Mouse (Mus musculus): Measurements from ENCODE around the gene BC067074.
"Not testable (repeated sequence)": the region's sequence is repeated elsewhere in the genome, so short reads cannot be mapped to it uniquely, and the experiment has no call there.

The BC067074 gene

DNA sequence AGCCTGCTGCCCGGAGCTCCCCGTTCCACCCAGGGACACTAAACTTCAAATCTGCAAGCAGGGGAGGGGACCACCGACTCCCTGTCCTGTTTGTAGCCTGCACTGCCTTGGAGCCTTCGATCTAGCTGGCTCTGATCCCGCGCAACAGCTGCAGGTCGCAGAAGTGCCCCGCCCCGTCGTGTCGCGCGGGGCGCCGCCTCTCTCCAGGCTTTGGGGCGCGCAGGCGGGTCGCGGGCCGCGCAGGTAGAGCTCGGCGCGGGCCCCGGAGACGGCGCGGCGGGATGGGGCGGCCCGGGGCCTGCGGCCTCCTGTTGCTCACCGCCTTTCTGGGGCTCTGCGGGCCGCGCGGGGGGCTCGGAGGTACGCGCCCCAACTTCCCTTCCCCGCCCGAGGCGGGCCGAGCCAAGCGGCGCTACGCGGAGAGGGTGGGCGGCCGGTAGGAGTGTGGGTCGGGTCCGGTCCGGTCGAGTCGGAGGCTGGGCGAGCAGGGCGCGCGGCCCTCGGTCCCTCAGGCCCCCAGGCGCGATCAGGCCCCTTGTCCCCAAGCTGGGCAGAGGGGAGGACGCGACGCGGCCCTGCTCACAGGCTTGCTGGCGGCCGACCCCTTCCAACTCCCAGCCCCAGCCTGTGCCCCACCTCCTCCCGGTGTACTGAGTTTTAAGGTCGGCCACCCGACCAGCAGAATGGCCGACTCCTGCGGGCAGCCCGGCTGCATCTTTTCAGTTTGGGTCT lies at the start of gene BC067074:
Gene BC067074, plus strand, starts transcription at position 185 of the 732 bp plus-strand sequence.
- DNase-seq (ENCODE audit: low read depth, low spot score): no peak

DNA sequence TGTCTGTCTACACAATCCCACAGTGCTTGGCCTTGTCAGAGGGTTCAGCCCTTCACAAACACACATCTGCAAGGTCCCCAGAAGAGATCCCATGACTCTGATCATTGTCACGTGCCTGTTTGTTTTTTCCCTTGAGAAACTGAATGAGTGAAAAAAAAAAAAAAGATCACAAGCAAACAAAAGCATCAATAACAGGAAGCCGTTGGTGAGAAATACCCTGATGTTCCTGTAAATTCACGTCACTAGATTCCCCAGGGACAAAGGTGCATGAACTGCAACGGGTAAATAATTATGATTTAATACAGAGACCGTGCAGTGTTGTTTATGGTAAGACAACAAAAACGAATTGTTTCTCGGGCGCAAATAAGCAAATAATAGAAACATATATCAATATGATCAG lies 47.9 kb upstream of the BC067074 start:
- DNase-seq (ENCODE audit: low read depth, low spot score): no peak

DNA sequence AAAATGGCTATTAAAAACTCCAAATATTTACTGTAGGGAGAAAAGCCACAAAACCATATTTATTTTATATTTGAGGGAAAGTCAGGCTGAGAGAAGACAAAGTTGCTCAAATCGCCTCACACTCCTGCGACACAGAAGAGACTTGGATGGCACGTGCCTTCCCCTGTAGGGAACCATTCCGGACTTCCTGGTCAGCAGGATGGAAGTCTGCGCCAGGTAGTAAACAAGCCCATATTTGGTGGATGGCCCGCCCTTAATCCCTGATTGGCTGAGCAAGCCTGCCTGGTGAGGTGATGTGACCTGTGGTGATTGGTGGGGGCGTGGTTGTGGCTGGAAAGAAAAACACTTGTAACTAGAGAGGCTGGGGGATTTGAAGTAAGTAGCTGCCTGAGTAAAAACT lies 40.4 kb upstream of the BC067074 start:
- DNase-seq (ENCODE audit: low read depth, low spot score): not testable (repeated sequence)

DNA sequence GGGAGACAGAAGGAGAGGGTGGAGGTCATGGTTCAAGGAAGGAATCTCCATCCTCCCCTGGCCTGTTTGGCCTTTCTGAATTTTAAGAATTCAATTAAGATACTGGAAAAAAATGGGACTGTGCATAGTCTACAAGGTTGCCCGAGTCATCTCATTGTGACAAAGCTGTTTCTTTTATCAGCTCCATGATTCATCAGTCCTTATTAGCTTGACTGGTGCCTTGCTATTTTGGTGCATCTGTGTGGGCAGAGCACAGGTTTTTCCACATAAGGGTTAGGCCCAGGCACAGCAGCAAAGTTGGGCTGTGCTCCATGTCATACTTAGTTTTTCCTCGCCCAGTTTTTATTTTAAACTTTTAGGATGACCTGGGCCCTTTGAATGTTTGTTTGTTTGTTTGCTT lies 36.2 kb upstream of the BC067074 start:
- DNase-seq (ENCODE audit: low read depth, low spot score): no peak

DNA sequence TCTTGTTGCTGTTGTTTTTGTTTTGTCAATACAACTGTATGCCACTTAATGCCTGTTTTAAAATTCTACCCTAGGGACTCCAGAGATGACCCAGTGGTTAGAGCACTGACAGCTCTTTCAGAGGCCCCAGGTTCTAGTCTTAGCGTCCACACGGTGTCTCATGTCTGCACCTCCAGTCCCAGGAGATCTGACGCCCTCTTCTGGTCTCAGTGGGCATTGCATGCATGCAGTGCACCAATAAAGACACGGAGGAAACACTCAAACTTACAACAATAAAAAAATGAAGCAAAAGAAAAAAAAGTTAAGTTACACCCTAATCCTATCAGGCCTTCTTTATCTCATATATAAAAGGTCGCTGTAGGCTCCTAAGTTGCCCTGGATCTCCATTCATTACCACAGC lies 35.8 kb upstream of the BC067074 start:
- DNase-seq (ENCODE audit: low read depth, low spot score): no peak

DNA sequence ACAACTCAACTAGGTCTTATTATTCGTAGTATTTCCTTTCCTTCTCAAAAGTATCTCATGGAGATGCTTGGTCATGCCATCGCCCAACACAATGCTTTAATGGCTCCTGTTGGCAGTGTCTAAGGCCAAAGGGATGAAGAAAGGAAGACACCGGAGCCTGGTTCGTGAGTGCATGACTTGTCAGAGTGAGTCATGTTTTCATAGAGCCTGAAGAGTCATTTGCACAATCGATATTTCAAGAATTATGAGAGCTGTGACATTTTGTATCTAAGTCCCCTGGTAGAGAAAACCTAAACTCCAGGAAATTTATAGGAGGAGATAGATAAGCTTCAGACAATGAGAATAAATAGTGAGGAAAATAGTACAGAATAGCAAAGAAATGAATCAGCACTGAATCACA lies 33.7 kb upstream of the BC067074 start:
- no peak for DNase-seq (ENCODE audit: low read depth, low spot score)

DNA sequence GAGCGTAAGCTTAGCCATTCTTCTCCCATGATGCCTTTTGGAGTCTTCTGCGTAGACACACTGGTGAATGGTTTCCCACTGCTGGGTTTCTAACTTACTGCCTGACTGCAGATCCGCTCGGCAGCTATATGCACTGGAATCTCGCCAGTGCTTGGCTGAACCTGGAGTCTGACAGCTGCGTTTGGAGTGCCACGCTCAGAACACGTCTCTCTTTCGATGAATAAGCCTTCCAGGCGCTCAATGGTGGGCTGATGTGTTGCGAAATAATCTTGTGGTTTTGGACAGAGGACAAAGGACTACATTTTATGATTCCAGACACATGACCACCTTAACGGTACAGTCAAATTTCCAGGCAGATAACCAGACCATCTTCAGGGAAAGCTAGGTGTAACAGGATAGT lies 30.1 kb upstream of the BC067074 start:
- no peak for DNase-seq (ENCODE audit: low read depth, low spot score)

DNA sequence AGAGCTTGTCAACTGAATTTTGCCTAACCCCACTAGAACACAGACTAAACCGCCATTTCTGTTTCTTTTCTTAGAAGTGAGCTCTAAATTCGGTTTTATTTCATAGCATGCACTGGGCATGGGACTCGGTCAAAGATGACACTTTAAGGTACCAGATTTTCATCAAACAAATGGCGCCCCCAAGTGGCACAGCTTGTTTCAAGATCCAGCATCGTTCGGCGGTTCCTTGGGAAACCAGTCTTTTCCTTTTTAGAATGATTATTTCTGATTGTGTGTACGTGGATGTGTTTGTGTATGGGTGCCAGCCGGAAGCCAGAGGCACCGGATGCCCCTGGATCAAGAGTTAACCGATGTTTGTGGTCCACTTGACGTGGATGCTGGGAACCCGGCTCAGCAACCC lies 27.7 kb upstream of the BC067074 start:
- DNase-seq (ENCODE audit: low read depth, low spot score): no peak

DNA sequence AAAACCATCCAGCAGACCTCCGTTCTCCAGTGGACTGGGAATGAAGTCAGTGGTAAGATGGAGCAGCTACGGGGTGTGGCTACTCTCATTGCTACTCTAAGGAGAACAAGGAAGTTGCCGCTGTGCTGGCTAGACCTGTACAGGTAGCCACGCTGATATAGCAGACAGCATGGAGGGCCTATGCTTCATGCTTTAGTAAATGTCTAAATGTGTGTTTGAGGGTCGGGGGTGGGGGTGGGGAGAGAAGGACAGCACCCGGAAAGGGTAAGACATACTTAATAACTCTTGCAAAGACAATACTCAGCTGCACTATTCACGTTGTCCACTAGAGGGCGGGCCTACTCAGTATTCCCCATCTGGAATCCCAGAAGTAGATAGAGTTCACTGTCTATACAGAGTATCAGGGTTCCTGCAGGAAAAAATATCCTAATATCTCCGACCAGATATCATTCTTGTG lies 26.4 kb upstream of the BC067074 start:
- no peak for DNase-seq (ENCODE audit: low read depth, low spot score)

DNA sequence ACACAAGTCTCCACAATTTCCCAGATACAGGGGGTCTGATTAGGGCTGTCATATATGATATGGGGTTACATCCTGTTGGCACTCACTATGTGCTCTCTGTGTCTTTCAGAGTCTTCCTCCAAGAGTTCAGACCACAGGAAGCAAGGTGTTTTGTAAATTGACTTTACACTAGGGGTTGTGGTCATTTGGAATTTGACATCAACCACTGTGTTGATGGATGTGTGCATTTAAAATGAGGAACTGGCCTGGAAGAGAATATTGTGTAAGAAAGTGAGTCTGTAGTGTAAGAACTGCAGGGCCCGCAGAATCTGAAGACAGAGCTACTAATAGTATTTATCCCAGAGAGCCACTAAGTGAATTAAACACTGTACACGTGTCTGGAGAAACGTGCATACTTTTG lies 25.8 kb upstream of the BC067074 start:
- DNase-seq (ENCODE audit: low read depth, low spot score): no peak

DNA sequence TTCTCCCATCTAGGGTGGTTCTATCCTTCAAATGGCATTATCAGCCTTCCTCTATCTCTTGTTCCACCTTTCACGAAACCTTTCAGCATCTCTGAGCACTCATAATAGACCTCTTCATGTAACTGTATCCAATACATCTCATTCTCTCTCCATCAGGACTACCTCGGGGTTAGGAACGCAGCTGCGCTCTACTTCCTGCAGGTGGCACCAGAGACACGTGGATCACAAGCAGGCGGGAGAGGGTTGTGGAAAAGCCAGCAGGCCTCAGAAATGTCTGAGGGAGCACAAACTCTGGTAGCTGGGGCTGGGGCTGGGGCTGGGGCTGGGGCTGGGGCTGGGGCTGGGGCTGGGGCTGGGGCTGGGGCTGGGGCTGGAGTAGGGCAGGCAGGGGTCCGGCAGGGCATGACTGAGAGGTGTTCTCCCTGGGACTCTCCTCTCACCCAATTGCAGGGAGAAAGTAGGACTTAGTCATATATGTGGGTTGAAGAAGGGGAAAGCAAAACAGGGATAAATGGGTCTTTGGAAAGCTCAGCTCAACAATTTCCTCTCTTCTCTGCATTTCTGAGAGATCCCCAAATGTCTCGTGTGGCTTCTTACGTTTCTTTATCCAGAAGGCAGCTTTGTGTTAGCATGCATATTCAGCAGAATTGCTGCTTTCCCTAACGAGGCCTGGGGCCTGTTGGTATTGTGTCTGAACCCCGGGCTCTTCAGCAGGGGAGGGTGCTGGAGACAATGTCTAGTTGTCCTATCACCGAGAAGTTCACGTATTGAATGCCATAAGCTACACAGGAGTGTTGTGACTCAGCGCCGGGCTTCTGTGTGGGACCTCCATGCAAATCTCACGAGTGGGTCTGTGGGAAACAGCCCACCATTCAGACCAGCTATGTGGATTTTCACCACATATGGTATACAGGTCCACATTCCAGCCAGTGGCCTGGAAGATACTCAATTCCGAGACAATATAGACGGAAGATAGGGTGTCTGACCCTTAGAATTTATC lies 22.9 kb upstream of the BC067074 start:
- DNase-seq (ENCODE audit: low read depth, low spot score): no peak

DNA sequence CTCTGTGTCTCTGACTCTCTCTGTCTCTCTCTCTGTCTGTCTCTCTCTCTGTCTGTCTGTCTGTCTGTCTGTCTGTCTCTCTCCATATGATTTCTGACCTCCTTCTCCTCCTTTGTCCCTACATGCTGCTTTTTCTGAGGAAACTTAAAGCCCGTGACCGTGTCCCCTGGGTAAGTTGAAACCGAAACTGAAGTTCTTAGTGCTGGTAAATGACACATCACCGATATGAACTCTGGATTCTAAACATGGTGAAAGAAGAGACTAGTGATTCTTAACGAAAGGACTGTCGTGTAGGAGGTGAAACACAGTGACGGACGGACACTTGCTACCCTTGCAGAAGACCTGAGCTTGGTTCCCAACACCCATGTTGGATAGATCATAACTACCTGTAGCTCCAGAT lies 21.8 kb upstream of the BC067074 start:
- DNase-seq (ENCODE audit: low read depth, low spot score): no peak

DNA sequence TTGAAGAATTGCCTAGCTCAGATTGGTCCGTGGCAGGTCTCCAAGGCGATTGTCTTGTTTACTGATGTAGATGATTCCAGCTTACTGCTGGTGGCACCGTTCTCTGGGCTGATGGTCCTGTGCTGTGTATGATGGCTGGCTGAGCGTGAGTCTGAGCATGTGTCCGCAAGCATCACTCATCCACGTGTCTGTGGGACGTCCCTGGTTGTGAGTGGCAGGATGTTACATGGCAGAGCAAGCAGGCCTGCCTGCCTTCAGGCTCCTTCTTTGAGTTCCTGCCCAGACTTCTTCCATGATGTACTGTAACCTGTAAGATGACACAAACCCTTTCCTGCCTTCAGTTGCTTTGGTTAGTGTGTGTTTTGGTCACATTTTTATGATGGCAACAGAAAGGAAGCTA lies 5.8 kb upstream of the BC067074 start:
- no peak for DNase-seq (ENCODE audit: low read depth, low spot score)

DNA sequence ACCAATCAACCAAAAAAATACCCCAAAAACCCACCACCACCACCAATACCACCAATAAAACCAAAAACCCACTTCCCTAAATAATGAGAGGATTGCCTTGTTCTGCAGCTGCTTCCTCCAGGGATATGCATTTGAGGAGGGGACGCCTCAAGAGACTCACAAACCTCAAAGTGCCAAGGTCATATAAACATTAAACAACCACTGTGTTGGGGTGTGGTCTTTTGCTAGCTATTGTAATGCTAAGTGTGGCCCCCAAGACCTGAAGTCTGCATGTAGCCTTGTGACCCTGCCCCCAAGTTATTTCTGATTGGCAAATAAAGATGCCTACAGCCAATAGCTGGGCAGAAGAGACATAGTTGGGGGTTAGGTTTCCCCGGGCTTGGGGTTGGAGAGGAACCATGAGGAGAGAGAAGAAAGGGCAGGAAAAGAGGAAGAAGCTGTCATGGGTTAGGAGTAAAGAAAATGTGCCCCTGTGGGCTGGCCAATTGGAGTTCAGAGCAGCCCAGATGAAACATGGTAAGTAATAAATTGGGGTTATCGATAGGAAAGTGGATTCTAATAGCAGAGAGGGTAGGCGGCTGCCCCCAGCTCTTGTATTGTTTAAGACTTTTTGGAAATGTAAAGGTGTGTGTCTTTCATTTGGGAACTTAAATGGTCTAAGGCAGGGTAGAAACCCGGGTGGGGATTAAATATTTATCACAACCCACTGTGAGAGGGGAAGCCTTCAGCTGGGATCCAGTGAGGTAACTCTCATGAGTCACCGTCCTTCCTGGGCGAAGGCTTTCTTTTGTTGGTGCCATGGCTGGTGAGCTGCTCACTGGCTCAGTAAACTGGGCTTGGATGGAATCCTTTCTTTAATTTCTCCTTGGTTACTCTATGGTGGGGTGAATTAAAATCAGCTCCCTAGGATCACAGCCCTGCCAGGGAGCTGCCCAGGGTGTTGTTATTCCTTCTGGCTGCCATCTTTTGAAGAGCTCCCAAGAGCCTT lies 4.5 kb upstream of the BC067074 start:
- DNase-seq (ENCODE audit: low read depth, low spot score): no peak

DNA sequence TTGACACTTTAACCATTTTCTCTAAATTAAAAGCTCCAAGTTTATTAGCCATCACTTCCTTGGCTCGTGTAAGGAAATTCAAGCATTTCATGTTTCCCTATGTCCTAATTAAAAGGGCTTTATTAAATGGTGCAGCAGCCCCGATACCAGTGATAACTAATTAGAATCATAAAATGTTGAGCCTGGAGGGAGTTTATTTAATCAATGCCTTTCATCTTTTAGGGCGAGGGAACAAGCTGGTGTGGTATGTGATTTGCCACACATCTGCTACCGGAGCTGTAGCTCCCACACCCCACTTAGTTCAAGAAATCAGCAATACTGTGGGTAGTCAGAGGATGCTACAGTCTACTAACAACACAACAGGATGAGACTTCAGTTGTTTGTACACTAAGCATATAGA lies 3.2 kb upstream of the BC067074 start:
- DNase-seq (ENCODE audit: low read depth, low spot score): no peak

DNA sequence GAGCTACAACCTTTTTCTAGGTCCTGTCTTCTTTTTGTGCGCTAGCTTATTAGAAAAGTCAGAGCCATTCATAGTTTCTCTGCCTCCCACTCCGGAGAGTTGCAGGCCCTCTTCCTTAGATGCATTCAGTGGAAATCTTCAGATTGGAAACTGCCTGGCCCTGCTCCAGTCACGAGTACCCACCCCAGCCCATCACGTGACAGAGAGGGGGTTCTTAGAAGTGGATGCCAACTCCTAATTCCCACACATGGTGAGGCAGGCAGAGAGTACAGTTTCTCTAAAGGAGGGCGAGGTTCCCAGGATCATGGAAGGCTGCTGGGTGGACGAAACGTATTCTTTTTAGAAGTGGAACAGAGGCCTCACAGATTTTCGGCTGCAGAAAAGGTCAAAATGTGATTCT lies 958 bp upstream of the BC067074 start:
- no peak for DNase-seq (ENCODE audit: low read depth, low spot score)

DNA sequence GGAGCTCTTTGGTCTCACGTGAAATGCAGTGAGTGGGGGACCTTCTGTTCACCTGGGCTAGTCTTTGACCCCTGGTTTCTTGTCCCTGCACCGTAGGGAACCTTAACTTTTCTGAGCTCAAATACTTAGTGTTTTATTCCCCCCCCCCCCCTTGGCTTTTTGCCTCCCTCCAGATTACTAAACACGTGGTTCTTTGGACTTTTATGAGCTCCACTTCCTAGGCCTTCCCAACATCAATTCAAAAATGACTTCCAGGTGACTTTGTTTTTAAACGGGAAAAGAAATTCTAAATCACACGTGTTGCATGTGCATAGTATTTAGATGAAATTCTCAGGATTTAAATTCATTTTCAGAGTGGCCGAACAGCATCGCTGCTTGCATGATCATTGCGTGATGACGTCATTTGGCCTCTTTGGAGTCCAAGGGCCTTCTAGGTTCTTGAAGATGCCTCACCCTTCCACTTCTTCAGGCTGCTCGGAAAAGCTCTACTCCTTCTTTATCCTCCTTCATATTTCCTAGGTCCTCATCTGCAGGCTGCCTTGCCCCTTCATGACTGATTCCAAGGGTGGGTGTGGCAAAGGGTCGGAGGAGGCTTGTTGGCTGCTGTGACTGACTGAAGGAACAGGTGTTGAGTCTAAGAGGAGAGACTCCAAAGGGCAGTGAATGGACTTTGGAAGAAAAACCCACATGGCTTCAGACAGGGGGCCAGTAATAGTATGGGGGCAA lies 911 bp downstream of the BC067074 start:
- DNase-seq (ENCODE audit: low read depth, low spot score): no peak

DNA sequence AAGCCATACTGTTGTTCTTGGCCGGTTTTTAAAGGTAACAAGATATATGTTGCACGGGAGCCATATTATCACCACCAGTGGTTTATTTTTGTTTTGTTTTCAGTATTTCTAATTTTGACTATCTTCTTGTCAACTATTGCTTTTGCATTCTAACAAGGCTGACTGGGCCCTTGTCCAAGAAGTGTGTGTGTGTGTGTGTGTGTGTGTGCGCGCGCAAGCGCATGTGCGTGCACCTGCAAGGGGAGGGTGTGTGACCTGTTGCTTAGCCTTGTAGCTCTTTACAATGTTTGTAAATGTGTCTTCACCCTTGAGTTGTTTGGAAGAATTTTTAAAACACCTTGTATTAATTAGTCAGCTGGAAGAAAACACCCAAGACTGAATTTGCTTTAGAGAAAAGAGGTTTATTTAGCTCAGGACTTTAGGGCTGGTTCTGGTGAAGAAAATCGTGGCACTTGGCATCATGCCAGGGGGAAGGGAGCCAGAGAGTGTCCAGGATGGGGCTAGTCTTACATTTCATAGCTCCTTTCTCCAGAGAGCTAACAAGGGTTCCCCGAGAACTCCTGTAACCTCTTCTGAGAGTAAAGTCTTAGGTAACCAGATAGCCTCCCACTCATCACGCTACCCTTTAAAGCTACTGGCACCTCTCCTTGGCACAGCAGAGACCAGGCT lies 3.0 kb downstream of the BC067074 start:
- DNase-seq (ENCODE audit: low read depth, low spot score): no peak

DNA sequence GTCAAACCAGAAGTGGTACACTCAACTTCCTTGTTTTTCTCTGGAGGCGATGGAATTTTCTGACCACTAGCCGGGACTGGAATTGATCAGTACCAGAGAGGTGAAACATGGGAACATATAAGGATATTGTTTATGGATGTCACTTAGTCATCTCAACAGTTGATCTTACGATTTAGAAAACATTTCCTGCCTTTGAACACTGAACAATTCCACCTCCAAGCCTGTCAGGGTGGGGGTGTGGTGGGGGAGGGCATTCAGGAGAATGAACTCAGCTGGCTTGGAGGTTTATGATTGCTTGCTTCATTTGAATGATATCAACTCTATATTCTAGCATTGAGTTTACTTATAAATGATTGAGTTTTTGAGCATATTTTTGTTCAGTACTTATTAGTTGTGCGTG lies 13.6 kb downstream of the BC067074 start:
- DNase-seq (ENCODE audit: low read depth, low spot score): no peak

DNA sequence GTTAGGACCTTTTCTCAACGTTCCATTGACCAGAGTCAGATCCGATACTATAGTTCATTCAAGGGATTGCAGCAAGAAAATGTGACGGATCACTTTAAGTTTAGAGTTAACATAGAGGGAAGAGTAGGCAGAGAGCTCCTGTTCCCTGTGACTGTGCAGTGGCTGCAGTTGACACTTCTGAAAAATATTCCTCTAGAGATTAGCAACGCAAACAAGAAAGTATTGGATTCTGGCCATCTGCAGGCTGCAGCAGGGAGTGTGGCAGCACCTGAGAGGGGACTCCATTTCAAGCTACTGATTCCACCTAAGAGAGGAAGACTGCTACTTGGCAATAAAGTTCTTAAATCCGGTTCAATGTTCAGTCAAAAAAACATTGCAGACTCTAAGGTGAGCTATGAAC lies 26.6 kb downstream of the BC067074 start:
- no peak for DNase-seq (ENCODE audit: low read depth, low spot score)
